Comparison of ENCODE assay signal across 9 mouse cellular contexts in genomic region chr15:101453093-101453736, GRCm38 (mm10). TPM values are rescaled to one million over a fixed set of nuclear protein-coding genes. Genes with fewer than 3 reads are reported as not detected.
DNase-seq lines count a peak whose midpoint lies in the region; ATAC-seq lines count a peak whose summit lies in the region.
"Had no signal": no experiment of that assay in that cellular context is flagged by ENCODE, and none has a peak within 500 bp of the region (broad histone marks: within the 10 kb centered on the region; RNA-seq: fewer than 3 reads in every experiment).

No protein-coding gene starts in this region.

- DNase-seq in MEL-GATA-1-ER (ENCODE audit: extremely low read depth, low read depth) = peak; percentile 45
- DNase-seq in cerebellum, adult 18-20 months = peak; percentile 75 to 79
- peak; percentile 55 to 90 for DNase-seq in frontal cortex, adult 2 months (ENCODE audit: extremely low spot score in 1 of 2, low spot score in 1 of 2)
- peak; percentile 47 to 86 for DNase-seq in layer of hippocampus, adult 18-20 months (ENCODE audit: low spot score in 2 of 2)
- DNase-seq in lung, adult 18-20 months = peak; percentile 86 to 90
- peak; percentile 56 for DNase-seq in ovary, postnatal 10 days (ENCODE audit: low spot score)
- DNase-seq in thymus, postnatal 0 days (ENCODE audit: low spot score) = peak; percentile 55

- ATAC-seq in hematopoietic stem cell, adult 5-6 weeks (replicated peaks in 1 of 2; ENCODE audit: insufficient read depth in 1 of 2, low FRiP score in 2 of 2, low TSS enrichment in 1 of 2, low read depth in 1 of 2, poor library complexity in 2 of 2, severe bottlenecking in 2 of 2) = peak; percentile 85 to 92

RNA-seq across cellular contexts. Expression of gene Krt88, which starts 5.7 kb away (rescaled TPM):
- polyA plus RNA-seq in frontal cortex, adult 2 months (2012; rRNA removed) = not detected in 2 replicates
- not detected in 2 replicates for total RNA-seq in hematopoietic stem cell, adult 5-6 weeks (2017)
- total RNA-seq in layer of hippocampus, adult 18-20 months (2021) = not detected
- polyA plus RNA-seq in thymus, postnatal 0 days (2015; fragmentation: Nextera tagmentation; extraction: Ambion mirVana) = 0.28 TPM in 1 of 2 replicates, not detected in the other
- polyA plus RNA-seq: liver, embryonic 15.5 days had no signal

RNA-seq across cellular contexts. Expression of gene Krt81, which starts 10.3 kb away (rescaled TPM):
- not detected in 2 replicates for polyA plus RNA-seq in frontal cortex, adult 2 months (2012; rRNA removed)
- not detected in 2 replicates for total RNA-seq in hematopoietic stem cell, adult 5-6 weeks (2017)
- total RNA-seq in layer of hippocampus, adult 18-20 months (2021) = not detected
- 0.47 and 0.48 TPM in 2 replicates for polyA plus RNA-seq in thymus, postnatal 0 days (2015; fragmentation: Nextera tagmentation; extraction: Ambion mirVana)
- polyA plus RNA-seq: liver, embryonic 15.5 days had no signal

RNA-seq across cellular contexts. Expression of gene Krt87, which starts 14.6 kb away (rescaled TPM):
- polyA plus RNA-seq in frontal cortex, adult 2 months (2012; rRNA removed) = 0.10 and 0.13 TPM in 2 replicates
- total RNA-seq in hematopoietic stem cell, adult 5-6 weeks (2017) = 0.44 TPM in 1 of 2 replicates, not detected in the other
- under 1 TPM; 0.18 to 0.40 TPM for total RNA-seq in layer of hippocampus, adult 18-20 months (2021)
- 0.51 and 0.91 TPM in 2 replicates for polyA plus RNA-seq in thymus, postnatal 0 days (2015; fragmentation: Nextera tagmentation; extraction: Ambion mirVana)
- polyA plus RNA-seq: liver, embryonic 15.5 days had no signal

RNA-seq across cellular contexts. Expression of gene Krt86, which starts 20.1 kb away (rescaled TPM):
- 0.10 TPM in 1 of 2 replicates, not detected in the other for polyA plus RNA-seq in frontal cortex, adult 2 months (2012; rRNA removed)
- total RNA-seq in hematopoietic stem cell, adult 5-6 weeks (2017) = not detected in 2 replicates
- under 1 TPM in 1 of 2 experiments, not detected in 1; 0.15 TPM for total RNA-seq in layer of hippocampus, adult 18-20 months (2021)
- 0.28 and 0.46 TPM in 2 replicates for polyA plus RNA-seq in thymus, postnatal 0 days (2015; fragmentation: Nextera tagmentation; extraction: Ambion mirVana)
- polyA plus RNA-seq: liver, embryonic 15.5 days had no signal

RNA-seq across cellular contexts. Expression of gene Krt83, which starts 38.1 kb away (rescaled TPM):
- polyA plus RNA-seq in frontal cortex, adult 2 months (2012; rRNA removed) = not detected in 2 replicates
- 0.56 TPM in 1 of 2 replicates, not detected in the other for total RNA-seq in hematopoietic stem cell, adult 5-6 weeks (2017)
- not detected for total RNA-seq in layer of hippocampus, adult 18-20 months (2021)
- 1.0 and 1.7 TPM in 2 replicates for polyA plus RNA-seq in thymus, postnatal 0 days (2015; fragmentation: Nextera tagmentation; extraction: Ambion mirVana)

Comparison
In these comparisons a context has a peak if more than half of its experiments do, and no peak if none do; other contexts are left out.
1. Peak in every context shown above with its lines: DNase-seq and ATAC-seq.